Mouse (Mus musculus): ENCODE measurements around the gene Vmn1r193. TPM values are rescaled to one million over a fixed set of nuclear protein-coding genes. Genes with fewer than 3 reads are reported as not detected.
"Not testable (repeated sequence)": the region's sequence is repeated elsewhere in the genome, so short reads cannot be mapped to it uniquely, and the experiment has no call there.

The Vmn1r193 gene
- not detected for polyA plus RNA-seq (2021)

GRCm38 (mm10) chr13:22223060-22223459 lies at the start of gene Vmn1r193:
Gene Vmn1r193, minus strand, starts transcription at chr13:22223160.
- DNase-seq (ENCODE audit: low read depth, low spot score); POLR2A ChIA-PET; CTCF ChIA-PET; ATAC-seq; H3K27me3 ChIP-seq: not testable (repeated sequence)
- in situ Hi-C loops (cut with MboI; ENCODE audit: low pct_unique_long_range_greater_than_20kb), result loop anchor here (10.0 kb wide), 1 partner anchor 332 kb away; the partner anchor contains the start of gene Vmn1r204

- DNase-seq (ENCODE audit: low read depth, low spot score) (no peak), ATAC-seq (no peak)
- no peak for TF ChIP-seq CTCF (IDR thresholded peaks at IDR 0.05)
- CTCF ChIA-PET, result no interaction called here
- in situ Hi-C loops (cut with MboI; ENCODE audit: low pct_unique_long_range_greater_than_20kb), result no loop called here
- no peaks in the 10 kb centered on the region for H3K27me3 ChIP-seq
- POLR2A ChIA-PET, result no interaction called here
Measured at GRCm38 (mm10) chr13:22271721-22272120, 48.8 kb upstream of the Vmn1r193 start.

- CTCF ChIA-PET; DNase-seq (ENCODE audit: low read depth, low spot score); in situ Hi-C loops (cut with MboI; ENCODE audit: low pct_unique_long_range_greater_than_20kb); POLR2A ChIA-PET; H3K27me3 ChIP-seq; ATAC-seq: not testable (repeated sequence)
Measured at GRCm38 (mm10) chr13:22270222-22270621, 47.3 kb upstream of the Vmn1r193 start, which contains the start of gene Vmn1r195. Gene Vmn1r195, plus strand, starts transcription at chr13:22270522.

- POLR2A ChIA-PET, result no interaction called here
- DNase-seq (ENCODE audit: low read depth, low spot score) (no peak), ATAC-seq (no peak)
- CTCF ChIA-PET, result no interaction called here
- TF ChIP-seq CTCF (IDR thresholded peaks at IDR 0.05), result no peak
- no peaks in the 10 kb centered on the region for H3K27me3 ChIP-seq
- in situ Hi-C loops (cut with MboI; ENCODE audit: low pct_unique_long_range_greater_than_20kb), result no loop called here
Measured at GRCm38 (mm10) chr13:22243915-22244314, 21.0 kb upstream of the Vmn1r193 start, which contains the start of gene Vmn1r194. Gene Vmn1r194, plus strand, starts transcription at chr13:22244215.

- ATAC-seq; H3K27me3 ChIP-seq; POLR2A ChIA-PET; CTCF ChIA-PET; in situ Hi-C loops (cut with MboI; ENCODE audit: low pct_unique_long_range_greater_than_20kb); DNase-seq (ENCODE audit: low read depth, low spot score): not testable (repeated sequence)
Measured at GRCm38 (mm10) chr13:22192756-22193155, 30.2 kb downstream of the Vmn1r193 start.

- ATAC-seq, result no peak
- no peak for TF ChIP-seq CTCF (IDR thresholded peaks at IDR 0.05)
- POLR2A ChIA-PET, result no interaction called here
Measured at GRCm38 (mm10) chr13:22191041-22191440, 31.9 kb downstream of the Vmn1r193 start, which contains the start of gene Vmn1r192. Gene Vmn1r192, minus strand, starts transcription at chr13:22191141.

GRCm38 (mm10) chr13:22190385-22190784 lies 32.6 kb downstream of the Vmn1r193 start:
- ATAC-seq, result no peak
- DNase-seq (ENCODE audit: low read depth, low spot score), result no peak
- in situ Hi-C loops (cut with MboI; ENCODE audit: low pct_unique_long_range_greater_than_20kb), result no loop called here
- ChIA-PET POLR2A (no interaction called here), CTCF (no interaction called here)
- no peak for TF ChIP-seq CTCF (IDR thresholded peaks at IDR 0.05)
- H3K27me3 ChIP-seq, result no peaks in the 10 kb centered on the region

More at GRCm38 (mm10) chr13:22191041-22191440, 31.9 kb downstream of the Vmn1r193 start, which contains the start of gene Vmn1r192:
- CTCF ChIA-PET, result no interaction called here
- in situ Hi-C loops (cut with MboI; ENCODE audit: low pct_unique_long_range_greater_than_20kb), result no loop called here
- DNase-seq (ENCODE audit: low read depth, low spot score), result no peak
- no peaks in the 10 kb centered on the region for H3K27me3 ChIP-seq

- ChIA-PET CTCF (no interaction called here), POLR2A (no interaction called here)
- TF ChIP-seq CTCF (IDR thresholded peaks at IDR 0.05), result no peak
- peaks cover 4% of the 10 kb centered on the region for H3K27me3 ChIP-seq
- ATAC-seq (no peak), DNase-seq (ENCODE audit: low read depth, low spot score) (no peak)
- in situ Hi-C loops (cut with MboI; ENCODE audit: low pct_unique_long_range_greater_than_20kb), result no loop called here
Measured at GRCm38 (mm10) chr13:22189313-22189712, 33.6 kb downstream of the Vmn1r193 start.

- no peak for TF ChIP-seq CTCF (IDR thresholded peaks at IDR 0.05)
- in situ Hi-C loops (cut with MboI; ENCODE audit: low pct_unique_long_range_greater_than_20kb), result no loop called here
- DNase-seq (ENCODE audit: low read depth, low spot score) (no peak), ATAC-seq (no peak)
- POLR2A ChIA-PET, result no interaction called here
- CTCF ChIA-PET, result no interaction called here
- peaks cover 4% of the 10 kb centered on the region for H3K27me3 ChIP-seq
Measured at GRCm38 (mm10) chr13:22183869-22184268, 39.1 kb downstream of the Vmn1r193 start, which contains the start of gene Vmn1r191. Gene Vmn1r191, minus strand, starts transcription at chr13:22183969.

GRCm38 (mm10) chr13:22168416-22168815 lies 54.5 kb downstream of the Vmn1r193 start:
- no peak for TF ChIP-seq CTCF (IDR thresholded peaks at IDR 0.05)
- CTCF ChIA-PET, result no interaction called here
- POLR2A ChIA-PET, result no interaction called here
- H3K27me3 ChIP-seq, result no peaks in the 10 kb centered on the region
- in situ Hi-C loops (cut with MboI; ENCODE audit: low pct_unique_long_range_greater_than_20kb), result no loop called here
- ATAC-seq (no peak), DNase-seq (ENCODE audit: low read depth, low spot score) (no peak)

Other genes starting within 250 kb of the Vmn1r193 start
- not detected for gene Pom121l2, start 242.0 kb downstream of the Vmn1r193 start, polyA plus RNA-seq (2021)
- 6.3 TPM for gene Prss16, start 213.4 kb downstream of the Vmn1r193 start, polyA plus RNA-seq (2021)
- gene Hist1h2ah, start 187.6 kb downstream of the Vmn1r193 start, polyA plus RNA-seq (2021), result 1.6 TPM
- gene Hist1h2bk, start 187.3 kb downstream of the Vmn1r193 start, polyA plus RNA-seq (2021), result 15.2 TPM
- gene Hist1h4i, start 181.8 kb downstream of the Vmn1r193 start, polyA plus RNA-seq (2021), result 10.2 TPM
- not detected for gene Hist1h2ag, start 180.2 kb downstream of the Vmn1r193 start, polyA plus RNA-seq (2021)
- not detected for gene Hist1h2bj, start 179.9 kb downstream of the Vmn1r193 start, polyA plus RNA-seq (2021)
- gene Vmn1r188, start 138.7 kb downstream of the Vmn1r193 start, polyA plus RNA-seq (2021), result not detected
- gene Vmn1r189, start 117.3 kb downstream of the Vmn1r193 start, polyA plus RNA-seq (2021), result not detected
- gene Vmn1r191, start 39.2 kb downstream of the Vmn1r193 start, polyA plus RNA-seq (2021), result not detected
- not detected for gene Vmn1r192, start 32.0 kb downstream of the Vmn1r193 start, polyA plus RNA-seq (2021)
- not detected for gene Vmn1r194, start 21.1 kb upstream of the Vmn1r193 start, polyA plus RNA-seq (2021)
- gene Vmn1r195, start 47.4 kb upstream of the Vmn1r193 start, polyA plus RNA-seq (2021), result not detected
- 0.03 TPM for gene Vmn1r196, start 66.8 kb upstream of the Vmn1r193 start, polyA plus RNA-seq (2021)
- gene Vmn1r197, start 101.4 kb upstream of the Vmn1r193 start, polyA plus RNA-seq (2021), result not detected
- not detected for gene Vmn1r198, start 127.2 kb upstream of the Vmn1r193 start, polyA plus RNA-seq (2021)
- not detected for gene Vmn1r199, start 156.7 kb upstream of the Vmn1r193 start, polyA plus RNA-seq (2021)
- gene Vmn1r200, start 167.2 kb upstream of the Vmn1r193 start, polyA plus RNA-seq (2021), result not detected
- not detected for gene Vmn1r201, start 248.8 kb upstream of the Vmn1r193 start, polyA plus RNA-seq (2021)

Data from Patski (cell line).